Mouse (Mus musculus) MEL (cell line): ENCODE measurements around the gene Kctd14.

Experiments used
- CHD1 ChIP-seq: IDR thresholded peaks from 2 replicates; pipeline ENCODE4 v1.6.1; 2012; ENCODE audit warnings: low read depth, mild to moderate bottlenecking, inconsistent platforms, low read length, improper control_type of control experiment
- CHD2 ChIP-seq: IDR thresholded peaks from 2 replicates; pipeline ENCODE4 v1.6.1; 2011; ENCODE audit warnings: low read length, improper control_type of control experiment
- CTCF ChIP-seq, 3 experiments: IDR thresholded peaks in 2 of 3; conservative IDR thresholded peaks in 1 of 3; 2 replicates each; pipeline ENCODE4 v1.5.1; 2011 to 2012; ENCODE audit warnings: low read length in 3 of 3, low read depth in 2 of 3, mild to moderate bottlenecking in 2 of 3, improper control_type of control experiment in 1 of 3, inconsistent platforms in 1 of 3, mixed read lengths in 1 of 3, moderate library complexity in 1 of 3; ENCODE audit not compliant: control insufficient read depth in 1 of 3, insufficient read depth in 1 of 3, poor library complexity in 1 of 3, severe bottlenecking in 1 of 3
- ELF1 ChIP-seq: IDR thresholded peaks from 2 replicates; pipeline ENCODE4 v1.6.1; 2014; ENCODE audit warnings: low read depth, mild to moderate bottlenecking, inconsistent platforms, low read length, improper control_type of control experiment, moderate library complexity
- EP300 ChIP-seq, 2 experiments: IDR thresholded peaks; 2 replicates each; pipeline ENCODE4 v1.6.1; 2011; ENCODE audit warnings: improper control_type of control experiment in 2 of 2, low read length in 2 of 2, low read depth in 1 of 2, mild to moderate bottlenecking in 1 of 2
- ETS1 ChIP-seq: IDR thresholded peaks from 2 replicates; pipeline ENCODE4 v1.6.1; 2012; ENCODE audit warnings: low read depth, mild to moderate bottlenecking, inconsistent platforms, low read length, improper control_type of control experiment, moderate library complexity
- GATA1 ChIP-seq: IDR thresholded peaks from 2 replicates; pipeline ENCODE4 v1.6.1; 2011; ENCODE audit warnings: low read depth, low read length, improper control_type of control experiment
- HCFC1 ChIP-seq: IDR thresholded peaks from 2 replicates; pipeline ENCODE4 v1.6.1; 2012; ENCODE audit warnings: low read depth, mild to moderate bottlenecking, inconsistent platforms, low read length, improper control_type of control experiment, moderate library complexity
- MAX ChIP-seq: IDR thresholded peaks from 2 replicates; pipeline ENCODE4 v1.6.1; 2011; ENCODE audit warnings: low read length, improper control_type of control experiment
- MAZ ChIP-seq: IDR thresholded peaks from 2 replicates; pipeline ENCODE4 v1.6.1; 2012; ENCODE audit warnings: low read depth, mild to moderate bottlenecking, inconsistent platforms, low read length, improper control_type of control experiment
- POLR2A ChIP-seq, 2 experiments: IDR thresholded peaks; 2 replicates each; pipeline ENCODE4 v1.6.1; 2011 to 2012; ENCODE audit warnings: low read length in 2 of 2, mild to moderate bottlenecking in 2 of 2, control low read depth in 1 of 2, improper control_type of control experiment in 1 of 2, low read depth in 1 of 2, moderate library complexity in 1 of 2; ENCODE audit not compliant: control insufficient read depth in 1 of 2, insufficient read depth in 1 of 2, poor library complexity in 1 of 2
- POLR2AphosphoS2 ChIP-seq: IDR thresholded peaks from 2 replicates; pipeline ENCODE4 v1.6.1; 2011; ENCODE audit warnings: low read length, improper control_type of control experiment

- TF ChIP-seq POLR2AphosphoS2 (no peak), EP300 (IDR thresholded peaks at IDR 0.05; ENCODE audit: low read depth in 1 of 2, low read length in 2 of 2) (no peak), CHD1 (no peak), CTCF (IDR thresholded peaks at IDR 0.05 in 2 of 3, conservative IDR thresholded peaks at IDR 0.05 in 1 of 3; ENCODE audit: control insufficient read depth in 1 of 3, insufficient read depth in 1 of 3, low read depth in 2 of 3, low read length in 3 of 3, poor library complexity in 1 of 3, severe bottlenecking in 1 of 3) (no peak), ELF1 (no peak), POLR2A (IDR thresholded peaks at IDR 0.05; ENCODE audit: control insufficient read depth in 1 of 2, insufficient read depth in 1 of 2, low read depth in 1 of 2, low read length in 2 of 2, poor library complexity in 1 of 2) (no peak), ETS1 (no peak), GATA1 (no peak), MAZ (no peak), MAX (no peak), CHD2 (no peak), HCFC1 (no peak)
Measured at GRCm38 (mm10) chr7:97420958-97421651, 30.0 kb upstream of the Kctd14 start.
